Mouse (Mus musculus) T-cell, adult 2 months (primary cell): Measurements from ENCODE around the gene Dnali1.
A peak's percentile ranks its signal among the peaks of the same experiment; 100 is the strongest.

Source experiments
- DNase-seq: peaks from one replicate; pipeline ENCODE4 v3.0.0; 2022; ENCODE audit warnings: low spot score

Gene Dnali1

DNA sequence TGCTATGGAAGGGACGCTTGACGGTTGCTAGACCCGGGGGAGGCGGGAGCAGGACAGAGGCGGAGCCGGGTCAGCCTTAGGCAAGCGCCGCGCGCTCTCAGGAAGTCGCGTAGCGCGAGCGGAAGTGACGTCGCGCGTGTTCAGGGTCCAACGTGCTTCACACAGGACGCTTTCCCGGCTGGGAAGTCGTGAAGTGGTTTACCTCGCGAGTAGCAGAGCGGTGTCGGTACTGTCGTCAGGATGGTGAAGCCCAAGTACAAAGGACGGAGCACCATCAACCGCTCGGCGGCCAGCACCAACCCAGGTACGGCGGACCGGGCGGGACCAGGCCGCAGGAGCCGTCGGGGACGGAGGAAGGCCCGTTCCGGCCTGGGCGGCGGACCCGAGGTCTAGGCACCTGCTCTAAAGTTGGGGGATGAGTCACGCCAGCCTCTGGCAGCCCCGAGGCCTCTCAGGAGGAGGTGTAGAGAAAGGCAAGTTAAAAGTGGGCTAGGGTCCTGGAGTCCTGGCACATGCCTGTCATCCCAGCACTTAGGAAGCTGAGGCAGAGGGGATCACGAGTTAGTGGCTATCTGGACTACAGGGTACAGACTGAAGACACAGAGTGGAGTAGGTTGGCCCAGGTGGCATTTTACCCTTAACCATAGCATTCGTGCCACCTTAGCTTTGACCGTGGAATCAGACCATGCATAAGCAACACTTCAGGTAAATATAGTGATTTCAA, 35.5 kb downstream of the Dnali1 start:
- DNase-seq: peak; percentile 93

DNA sequence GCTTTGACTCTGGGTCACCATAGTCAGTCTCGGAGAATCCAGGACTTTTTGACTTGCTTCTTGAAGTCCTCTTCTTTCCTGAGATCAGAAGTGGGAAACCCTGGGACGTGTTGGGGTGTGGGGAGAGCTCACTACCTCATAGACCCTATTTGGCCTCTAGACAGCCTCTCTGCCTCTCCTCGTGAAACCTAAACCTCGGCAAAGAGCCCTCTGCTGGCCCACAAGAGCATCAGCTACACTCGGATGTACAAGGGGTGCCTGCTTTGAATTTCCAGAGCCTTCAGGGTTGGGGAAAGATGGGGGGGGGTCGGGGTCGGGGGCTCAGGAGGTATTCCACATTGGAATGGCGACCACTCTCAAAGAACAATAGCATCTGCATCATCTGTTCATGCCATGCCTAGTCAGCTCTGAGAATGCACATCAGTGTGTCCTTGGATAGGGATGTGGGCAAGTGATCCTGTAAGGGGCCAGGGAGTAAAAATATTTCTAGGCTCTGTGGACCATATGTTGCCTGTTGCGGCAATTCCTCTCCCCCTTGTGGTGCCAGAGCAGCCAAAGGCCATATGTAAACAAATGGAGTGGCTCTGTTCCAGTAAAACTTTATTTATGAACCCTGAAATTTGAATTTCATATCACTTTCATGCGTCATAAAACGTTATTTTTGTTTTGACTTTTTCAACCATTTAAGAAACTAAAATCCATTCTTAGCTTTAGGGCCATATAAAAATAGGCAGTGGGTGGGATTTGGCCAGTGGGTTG, 44.5 kb downstream of the Dnali1 start:
- no peak for DNase-seq

DNA sequence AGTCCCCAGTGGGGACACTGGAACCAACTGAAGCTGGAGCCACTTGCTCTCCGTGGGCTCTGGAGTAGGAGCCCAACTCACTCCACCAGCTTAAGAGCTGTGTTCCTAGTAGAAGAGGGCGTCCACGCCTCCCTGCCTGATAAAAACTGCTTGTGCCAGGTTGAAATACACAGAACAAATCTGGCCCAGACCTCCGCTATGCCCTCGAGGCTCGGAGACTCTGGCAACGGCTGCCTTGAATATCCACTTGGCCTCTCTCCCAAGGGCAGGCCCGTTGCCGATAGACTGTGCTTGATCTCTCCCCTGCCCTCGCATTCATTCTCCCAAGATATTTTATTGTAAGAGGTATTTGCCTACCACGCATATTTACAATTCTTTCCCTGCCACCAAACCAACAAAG, 48.1 kb downstream of the Dnali1 start:
- DNase-seq: no peak

DNA sequence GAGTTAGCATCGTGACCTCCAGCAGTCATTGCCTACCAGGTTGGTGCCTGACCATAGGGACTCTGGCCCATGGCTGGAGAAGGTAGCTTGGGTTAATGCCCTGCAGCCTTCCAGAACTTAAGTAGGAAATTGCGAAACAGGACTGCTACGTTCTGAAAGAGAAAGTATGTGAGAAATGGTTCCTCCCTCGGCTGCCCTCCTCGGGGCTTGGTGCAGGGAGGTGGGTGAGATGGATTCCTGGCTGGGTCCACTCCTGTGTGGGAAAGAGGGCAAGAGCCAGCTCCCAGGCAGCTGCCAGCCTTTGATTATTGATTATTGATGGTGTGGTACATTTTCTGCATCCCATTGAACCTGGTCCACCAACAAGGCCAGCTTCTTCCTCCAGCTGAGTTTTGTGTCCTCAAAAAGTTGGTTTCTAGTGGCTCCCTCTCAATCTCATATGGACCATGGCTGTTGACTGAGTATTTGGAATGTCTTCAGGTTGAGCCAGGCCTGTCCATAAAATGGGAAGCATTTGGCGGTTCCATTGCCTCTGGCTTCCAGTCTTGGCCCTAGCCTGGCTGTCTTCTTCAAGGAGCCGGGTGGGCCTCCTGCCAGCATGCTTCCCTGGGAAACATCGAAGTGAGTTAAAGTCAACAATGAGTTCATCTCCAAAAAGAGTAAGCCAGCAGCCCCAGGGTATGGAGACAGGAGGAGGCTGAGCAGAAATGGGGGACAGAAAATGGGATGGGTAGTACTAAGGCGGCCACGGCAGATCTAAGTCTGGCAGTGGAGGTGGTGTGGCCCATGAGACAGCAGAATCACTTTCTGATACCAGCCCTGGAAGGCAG, 49.5 kb downstream of the Dnali1 start, which contains the start of gene Gnl2:
TSS of gene Gnl2 (plus strand) at position 780 of the 830 bp plus-strand sequence.
- no peak for DNase-seq

DNA sequence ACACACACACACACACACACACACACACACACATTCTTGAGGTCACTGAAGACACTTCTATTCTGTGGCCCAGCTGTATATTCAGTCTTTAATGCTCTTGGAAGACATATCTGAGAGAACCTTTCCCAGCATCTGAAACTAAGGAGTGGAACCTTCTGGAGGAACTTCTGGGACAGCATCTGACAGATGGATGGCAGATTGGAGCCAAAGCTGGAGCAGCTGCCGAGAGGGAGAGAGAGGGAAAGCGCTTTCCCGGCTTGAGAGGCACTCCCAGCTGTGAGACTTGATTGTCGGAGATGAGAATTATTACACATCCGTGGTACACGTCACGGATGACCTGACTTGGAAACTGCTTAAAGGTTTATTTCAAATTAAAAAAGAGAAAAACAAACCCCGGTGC, 56.8 kb downstream of the Dnali1 start:
- no peak for DNase-seq

DNA sequence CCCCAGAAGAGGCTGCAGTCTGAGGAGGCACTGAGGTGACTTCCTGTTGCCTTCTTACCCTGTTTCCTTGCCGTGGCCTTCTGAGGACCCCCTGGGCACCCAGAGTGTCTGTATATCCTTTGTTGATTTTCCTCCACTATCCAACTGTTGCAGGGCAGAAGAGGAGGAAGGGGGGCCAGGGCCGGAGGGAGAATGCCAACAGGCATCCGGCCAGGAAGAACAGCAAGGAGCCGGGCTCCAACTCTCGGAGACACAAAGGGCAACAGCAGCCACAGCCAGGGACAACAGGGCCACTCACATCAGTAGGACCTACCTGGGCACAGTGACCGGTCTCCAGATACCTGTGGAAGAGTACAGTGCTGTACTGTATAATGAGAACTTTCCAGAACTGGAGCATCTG, 57.3 kb downstream of the Dnali1 start:
- DNase-seq: no peak

DNA sequence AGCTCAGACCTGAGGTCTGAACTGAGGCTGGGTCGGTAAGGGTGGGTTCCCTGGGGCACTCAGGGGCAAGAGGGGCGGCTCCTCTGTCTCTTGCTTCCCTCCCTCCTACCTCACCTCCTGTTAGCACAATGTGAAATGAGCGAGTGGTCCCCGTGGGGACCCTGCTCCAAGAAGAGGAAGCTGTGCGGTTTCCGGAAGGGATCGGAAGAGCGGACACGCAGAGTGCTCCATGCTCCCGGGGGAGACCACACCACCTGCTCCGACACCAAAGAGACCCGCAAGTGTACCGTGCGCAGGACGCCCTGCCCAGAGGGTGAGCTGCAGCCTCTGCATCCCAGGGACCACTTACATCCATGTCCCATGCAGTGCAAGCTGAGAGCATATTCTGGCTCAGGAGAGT, 58.0 kb downstream of the Dnali1 start:
- no peak for DNase-seq
